Mouse (Mus musculus) megakaryocyte, adult 5-6 weeks (primary cell): Measurements from ENCODE around the gene Ap2a2. TPM values are rescaled to one million over a fixed set of nuclear protein-coding genes. Genes with fewer than 3 reads are reported as not detected.

Experiments
- ATAC-seq: 2 replicates; pipeline ENCODE4 v1.8.0; 2016; ENCODE audit warnings: mild to moderate bottlenecking, inconsistent platforms; ENCODE audit not compliant: poor library complexity, severe bottlenecking
- total RNA-seq, 2 experiments: library from RNA; stranded (forward) in 1 of 2; stranded (reverse) in 1 of 2; fragments of 153-499, 151-499 nt in 1 of 2; fragments of 221-1000, 200-1000 nt in 1 of 2; gene quantifications; 2 replicates each; pipeline versions ENCODE4 v1.2.3 to v1.2.4; 2015 to 2017

The Ap2a2 gene
- total RNA-seq, 2 experiments from 2014 or later = 48.3 to 61.8 TPM

GRCm38 (mm10) chr7:141592096-141592495 is 30.1 kb downstream of the Ap2a2 start:
- ATAC-seq = no peak

GRCm38 (mm10) chr7:141593056-141593455 is 31.1 kb downstream of the Ap2a2 start:
- ATAC-seq = no peak

- no peak for ATAC-seq
These were observed 35.0 kb downstream of the Ap2a2 start for GRCm38 (mm10) chr7:141596971-141597370.

GRCm38 (mm10) chr7:141597563-141597962 is 35.6 kb downstream of the Ap2a2 start:
- no peak for ATAC-seq

- no peak for ATAC-seq
These were observed 45.7 kb downstream of the Ap2a2 start for GRCm38 (mm10) chr7:141607717-141608116.

GRCm38 (mm10) chr7:141609719-141610514 is 47.9 kb downstream of the Ap2a2 start:
- no peak for ATAC-seq

GRCm38 (mm10) chr7:141611711-141612370 is 49.9 kb downstream of the Ap2a2 start:
- ATAC-seq = no peak

GRCm38 (mm10) chr7:141612371-141612760 is 50.4 kb downstream of the Ap2a2 start:
- no peak for ATAC-seq

- no peak for ATAC-seq
These were observed 50.8 kb downstream of the Ap2a2 start for GRCm38 (mm10) chr7:141612791-141613190.

GRCm38 (mm10) chr7:141614329-141614832 is 52.4 kb downstream of the Ap2a2 start:
- no peak for ATAC-seq

- ATAC-seq = no peak
These were observed 62.2 kb downstream of the Ap2a2 start for GRCm38 (mm10) chr7:141624214-141624613.

- no peak for ATAC-seq
These were observed 63.3 kb downstream of the Ap2a2 start for GRCm38 (mm10) chr7:141625120-141625810.

- no peak for ATAC-seq
These were observed 66.0 kb downstream of the Ap2a2 start for GRCm38 (mm10) chr7:141628018-141628417.

- no peak for ATAC-seq
These were observed 67.3 kb downstream of the Ap2a2 start for GRCm38 (mm10) chr7:141629241-141629640.

GRCm38 (mm10) chr7:141638077-141638476 is 76.1 kb downstream of the Ap2a2 start:
- ATAC-seq = peak; percentile 36

GRCm38 (mm10) chr7:141638513-141639334 is 76.8 kb downstream of the Ap2a2 start:
- ATAC-seq = peak; percentile 41

- peak; percentile 36 for ATAC-seq
These were observed 77.4 kb downstream of the Ap2a2 start for GRCm38 (mm10) chr7:141639335-141639890.

GRCm38 (mm10) chr7:141642375-141642774 is 80.4 kb downstream of the Ap2a2 start:
- ATAC-seq = no peak

- ATAC-seq = 0 out of 2 replicates have a peak, but pooled peaks have one; percentile 25
These were observed 81.2 kb downstream of the Ap2a2 start for GRCm38 (mm10) chr7:141643160-141643559.

- ATAC-seq = no peak
These were observed 85.1 kb downstream of the Ap2a2 start for GRCm38 (mm10) chr7:141647083-141647482.
